Mouse (Mus musculus) hindlimb bud, embryonic 11.5 days (tissue): Measurements from ENCODE around the gene Pde2a.

ENCODE experiments used
- DNase-seq: peaks from one replicate; pipeline ENCODE4 v3.0.0-alpha.2; 2012; ENCODE audit warnings: low read depth, low spot score; ENCODE audit errors: extremely low spot score

Gene Pde2a

DNA sequence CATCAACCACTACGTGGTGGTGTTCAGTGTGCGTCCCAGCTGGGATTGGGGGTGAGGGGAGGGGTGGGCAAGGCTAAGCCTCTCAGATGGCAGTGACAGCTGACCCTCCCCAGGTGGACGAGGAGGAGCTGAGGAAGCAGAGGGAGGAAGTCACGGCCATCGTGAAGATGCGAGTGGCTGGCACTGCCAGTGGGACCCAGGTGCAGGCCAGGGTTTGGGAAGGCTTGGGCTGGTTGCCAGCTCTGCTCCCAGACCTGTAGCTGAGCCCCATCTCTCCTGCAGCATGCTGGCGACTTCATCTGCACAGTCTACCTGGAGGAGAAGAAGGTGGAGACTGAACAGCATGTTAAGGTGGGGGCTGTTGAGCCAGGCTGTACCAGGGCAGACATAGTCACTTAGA, 20.0 kb upstream of the Pde2a start:
- no peak for DNase-seq

DNA sequence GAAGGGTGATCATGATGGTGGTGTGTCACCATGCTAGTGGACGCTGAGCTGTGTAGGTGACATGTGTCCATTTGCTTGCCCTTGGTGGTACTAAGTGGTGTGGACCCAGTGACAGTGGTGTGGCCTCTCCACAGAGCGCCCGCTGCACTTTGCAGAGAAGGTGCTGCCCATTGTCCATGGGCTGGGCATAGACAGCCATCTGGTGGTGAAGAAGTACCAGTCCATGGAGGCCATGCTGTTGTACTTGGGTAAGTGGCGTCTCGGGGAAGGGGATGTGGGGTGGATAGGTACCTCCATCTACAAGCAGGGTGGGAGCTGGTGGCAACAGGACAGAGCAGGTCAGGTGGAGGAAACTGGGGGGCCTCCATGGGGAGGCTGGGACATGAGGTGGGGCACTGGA, 17.7 kb upstream of the Pde2a start:
- DNase-seq = no peak

DNA sequence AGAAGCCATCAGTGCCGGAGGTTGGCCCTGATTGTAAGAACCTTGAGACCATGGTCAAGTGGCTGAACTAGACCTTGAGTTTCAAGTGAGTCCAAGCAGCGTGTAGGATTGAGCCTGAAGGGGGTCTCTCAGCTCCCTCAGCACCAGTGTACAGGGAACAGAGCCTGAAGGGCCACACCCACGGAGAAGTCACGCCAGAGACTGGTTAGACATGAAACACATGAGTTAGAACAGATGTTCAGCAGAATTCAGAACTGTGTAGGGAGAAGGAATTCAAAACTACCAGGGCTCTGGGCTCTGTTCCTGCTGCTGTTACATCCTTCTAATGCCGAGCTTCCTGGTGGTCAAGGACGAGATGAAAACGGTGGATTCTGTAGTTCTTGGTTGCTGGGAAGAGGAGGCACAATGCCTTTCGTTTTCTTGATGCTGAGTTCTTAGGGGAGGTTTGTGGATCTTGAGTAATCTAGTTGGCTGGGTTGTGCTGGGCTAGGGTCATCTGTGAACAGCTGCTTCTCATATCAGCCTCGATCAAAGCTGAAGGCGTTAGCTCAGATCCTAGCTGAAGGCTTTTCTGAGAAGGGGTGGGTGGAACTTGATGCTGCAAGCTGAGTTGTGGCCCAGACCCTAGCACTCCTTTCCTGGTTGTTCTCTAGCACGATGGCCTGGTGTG, 11.1 kb upstream of the Pde2a start, which contains the start of gene Gm45837:
Gm45837 (plus strand) TSS at position 620 of the 670 bp plus-strand sequence.
- no peak for DNase-seq

DNA sequence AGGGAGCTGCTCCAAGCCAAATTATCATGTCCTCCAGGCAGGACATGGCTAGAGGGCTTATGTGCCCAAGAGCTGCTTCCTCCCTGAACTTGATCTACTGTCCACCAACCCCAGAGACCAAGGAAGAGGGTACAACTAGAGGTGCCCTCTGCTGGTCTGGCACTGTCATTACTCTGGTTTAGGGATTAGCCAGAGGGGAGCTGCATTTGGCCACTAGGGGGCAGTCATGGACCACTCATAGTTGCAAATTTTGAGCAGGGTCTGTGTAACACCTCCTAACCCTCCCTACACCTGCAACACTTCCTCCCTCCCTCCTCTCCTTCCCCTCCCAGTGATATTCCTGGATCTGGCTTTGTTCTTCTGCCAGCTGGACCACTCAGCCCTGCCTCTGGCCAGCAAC, 8.7 kb upstream of the Pde2a start:
- DNase-seq = peak; percentile 80

DNA sequence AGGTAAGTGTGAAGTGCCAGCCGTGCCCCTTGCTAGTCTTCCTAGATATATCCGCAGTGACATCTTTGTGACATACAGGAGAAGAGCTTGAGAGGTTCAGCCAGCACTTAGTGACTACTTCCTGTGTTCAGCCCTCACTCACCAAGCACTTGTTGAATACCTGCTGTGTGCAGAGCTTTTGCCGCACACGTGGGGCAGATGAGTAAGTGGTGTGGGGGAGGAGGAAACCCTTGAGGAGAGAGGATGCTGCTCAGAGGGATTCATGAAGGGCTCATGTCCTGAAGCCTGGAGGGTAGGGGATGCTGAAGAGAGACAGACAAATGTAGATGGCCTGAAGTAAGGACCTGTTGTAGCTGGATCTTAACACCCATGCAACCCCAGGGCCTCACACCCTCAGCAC, 7.3 kb upstream of the Pde2a start:
- DNase-seq = no peak

DNA sequence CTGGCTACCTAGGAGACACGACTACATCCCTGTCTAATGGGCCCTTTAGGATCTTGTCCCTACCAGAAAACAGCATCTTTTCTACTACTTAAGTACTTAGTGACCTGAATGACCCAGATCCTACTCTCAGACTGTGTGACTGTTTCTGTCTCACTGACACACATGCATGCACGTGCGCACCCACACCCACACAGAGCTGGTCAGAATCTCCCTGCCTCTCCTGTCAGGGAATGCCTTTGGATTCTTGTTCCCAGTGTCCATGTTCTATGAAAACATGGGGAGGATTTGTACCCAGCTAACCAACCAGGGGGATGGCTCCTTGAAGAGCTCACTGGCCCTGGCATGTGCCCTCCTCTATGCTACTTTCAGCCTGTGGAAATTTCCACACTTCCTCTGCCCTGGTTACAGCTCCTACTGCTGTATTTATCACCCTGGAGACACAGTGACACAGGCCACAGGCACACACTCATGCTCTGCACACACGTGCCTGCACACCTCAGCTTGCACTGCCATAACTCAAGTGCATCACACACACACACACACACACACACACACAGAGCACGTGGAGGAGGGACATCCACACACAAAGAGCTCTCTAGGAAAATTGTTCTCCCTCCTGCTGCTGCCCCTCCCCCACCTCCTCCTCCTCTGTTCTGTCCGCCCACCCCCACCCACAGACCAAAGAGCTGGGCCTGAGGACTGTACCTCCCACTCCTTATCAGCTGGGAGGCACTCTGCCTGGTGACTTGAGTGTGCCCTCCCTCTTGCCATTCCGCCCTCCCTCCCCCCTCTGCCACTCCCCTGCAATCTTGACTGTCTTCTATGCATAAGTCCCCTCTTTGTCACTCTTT, 6.6 kb upstream of the Pde2a start:
- no peak for DNase-seq

DNA sequence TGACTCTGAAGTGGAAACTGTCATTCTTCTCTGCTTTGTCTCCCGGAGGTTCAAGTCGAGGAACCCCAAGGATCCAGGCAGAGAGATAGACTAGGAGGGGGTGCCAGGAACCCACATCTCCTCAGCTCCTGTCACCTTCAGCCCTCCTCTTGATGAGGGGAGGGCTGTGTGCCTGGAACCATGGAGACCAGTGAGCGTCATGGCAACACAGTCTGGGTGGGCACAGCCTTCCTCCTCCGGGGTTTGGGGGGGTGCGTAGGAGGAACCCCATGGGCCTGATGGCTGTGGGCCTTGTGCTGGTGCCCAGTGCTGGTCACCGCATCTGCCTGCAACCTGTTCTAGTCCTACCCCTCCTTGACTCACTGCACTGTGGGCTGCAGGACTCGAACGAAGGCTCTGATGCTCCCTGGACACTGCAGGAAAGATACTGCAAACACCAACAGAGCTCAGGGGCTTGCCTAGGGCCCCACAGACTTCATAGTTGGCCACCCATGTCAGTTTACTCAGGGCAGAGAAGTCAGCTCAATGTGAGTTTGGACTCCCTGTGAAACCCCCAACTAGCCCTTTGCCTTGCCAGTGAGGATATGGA, 5.9 kb upstream of the Pde2a start:
- DNase-seq = no peak

DNA sequence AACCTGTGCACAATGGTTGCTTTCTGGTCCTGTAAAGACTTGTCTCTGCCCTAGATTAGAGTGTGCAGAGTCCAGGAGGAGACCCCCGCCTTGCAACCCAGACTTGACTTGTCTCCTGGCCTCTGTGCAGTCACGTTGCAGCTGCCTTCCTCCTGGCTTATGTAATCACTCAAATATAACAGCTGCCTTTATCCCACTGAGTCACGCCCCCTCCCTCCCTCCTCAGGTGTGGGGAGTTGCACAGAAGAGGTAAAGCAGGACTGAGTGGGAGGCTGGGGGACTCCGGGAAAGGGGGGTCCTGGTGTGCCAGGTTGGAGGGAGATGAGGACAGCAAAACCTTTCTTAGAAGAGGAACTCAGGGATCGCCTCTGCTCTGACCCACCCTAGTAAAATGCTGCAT, 5.1 kb upstream of the Pde2a start:
- DNase-seq = no peak

DNA sequence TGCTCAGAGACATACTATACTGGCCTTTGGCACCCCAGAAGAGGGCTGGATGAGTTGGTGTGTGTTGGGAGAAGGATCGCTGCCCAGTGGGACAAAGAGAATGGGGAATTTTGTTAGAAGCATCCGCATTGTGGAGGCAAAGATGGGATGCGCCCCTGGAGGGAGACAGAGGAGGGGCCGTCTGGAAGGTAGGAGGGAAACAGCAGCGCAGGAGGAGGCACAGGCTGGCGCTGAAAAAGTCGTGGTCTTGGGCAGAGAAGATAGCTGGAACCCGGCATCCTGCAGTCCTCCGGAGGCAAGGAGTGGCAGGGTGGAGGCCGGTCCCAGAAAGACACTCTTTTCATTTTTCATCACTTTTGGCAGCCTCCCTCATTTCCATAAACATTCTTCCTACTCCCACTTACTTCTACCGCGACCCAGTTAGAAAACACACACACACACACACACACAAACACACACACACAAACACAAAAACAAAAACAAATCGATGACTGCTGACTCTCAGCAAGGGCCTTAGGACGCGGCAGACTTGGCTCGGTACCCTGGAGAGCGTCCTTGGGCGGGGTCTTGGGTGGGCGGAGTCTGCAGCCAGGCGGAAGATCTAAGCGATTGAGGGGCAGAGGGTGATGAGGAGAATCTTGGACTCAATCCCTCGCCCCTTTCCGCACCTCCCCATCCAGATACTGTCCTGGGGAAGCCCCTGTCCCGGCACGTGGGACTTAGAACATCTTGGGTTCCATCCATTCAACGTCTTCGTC, 2.3 kb upstream of the Pde2a start:
- DNase-seq = no peak

DNA sequence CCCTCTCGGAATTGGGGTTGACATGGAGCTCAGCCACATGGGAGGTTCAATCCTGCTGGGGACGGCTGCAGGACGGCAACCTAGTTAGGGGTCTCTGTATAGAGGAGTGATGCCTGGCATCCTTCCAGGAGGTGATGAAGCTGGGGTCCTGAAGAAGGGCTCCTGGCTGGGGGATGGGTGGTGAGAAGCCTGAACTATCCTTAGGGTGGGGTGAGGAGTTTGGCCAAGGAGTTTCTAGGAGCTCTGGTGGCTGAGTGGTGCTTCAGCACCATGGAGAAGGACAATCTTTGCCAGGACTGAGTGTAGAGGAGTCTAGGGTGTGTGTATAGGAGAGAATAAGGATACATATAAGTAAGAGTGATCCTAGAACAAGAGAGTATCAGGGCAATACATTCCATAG, 578 bp downstream of the Pde2a start:
- DNase-seq = peak; percentile 30

DNA sequence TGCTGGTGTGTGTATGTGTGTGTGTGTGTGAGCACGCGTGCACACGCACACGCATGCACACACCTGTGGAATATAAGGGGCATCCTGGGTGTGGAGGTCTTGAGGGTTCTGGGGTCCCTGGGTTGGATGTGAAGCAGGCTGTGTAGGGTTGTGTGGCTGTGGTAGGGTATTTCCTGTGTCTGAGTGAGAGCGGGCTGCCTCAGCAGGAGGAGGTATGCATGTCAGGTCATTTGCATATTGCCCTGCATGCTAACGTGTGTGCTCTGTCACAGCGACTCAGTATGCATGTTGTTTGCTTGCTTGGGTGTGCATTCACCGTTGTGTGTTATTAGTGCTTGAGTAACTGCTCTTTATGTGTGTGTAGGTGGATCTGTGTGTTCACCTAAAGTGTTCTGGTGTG, 1.2 kb downstream of the Pde2a start:
- no peak for DNase-seq

DNA sequence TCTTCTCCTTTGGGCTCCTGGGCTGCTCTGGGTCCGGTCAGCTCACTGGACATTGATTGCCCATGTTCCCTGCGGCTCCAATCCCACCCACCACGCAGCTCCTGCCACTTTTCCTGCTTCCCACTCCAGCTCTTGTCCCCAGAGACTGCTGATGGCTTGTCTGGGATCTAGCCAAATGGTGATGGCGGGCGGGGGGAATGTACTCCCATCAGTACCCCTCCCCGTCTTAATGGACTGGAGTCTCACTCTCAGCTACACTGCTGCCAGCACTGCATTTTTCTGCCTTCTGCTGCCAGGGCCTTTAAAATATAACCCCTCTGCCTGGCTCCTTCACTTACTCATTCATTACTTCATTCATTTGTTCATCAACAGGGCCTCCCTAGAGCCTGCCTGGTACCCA, 2.5 kb downstream of the Pde2a start:
- DNase-seq = no peak

DNA sequence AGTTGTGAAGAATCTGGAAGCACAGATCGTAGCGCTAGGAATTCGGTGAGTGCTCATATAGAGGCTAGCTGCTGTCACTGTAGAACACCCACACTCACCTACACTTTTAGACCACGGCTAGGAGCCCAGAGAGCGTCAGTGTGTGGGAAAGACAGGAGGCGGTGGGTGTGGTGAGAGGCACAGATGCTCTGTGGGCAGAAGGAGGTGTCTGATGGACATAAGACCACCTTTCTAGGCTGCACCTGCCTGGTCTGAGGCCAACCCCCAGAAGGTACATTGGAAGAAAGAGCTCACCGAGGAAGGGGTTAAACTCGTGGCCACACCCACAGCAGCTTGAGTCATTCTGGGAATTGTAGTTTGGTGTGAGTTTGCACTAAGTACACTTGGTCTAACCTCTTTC, 5.2 kb downstream of the Pde2a start:
- no peak for DNase-seq

DNA sequence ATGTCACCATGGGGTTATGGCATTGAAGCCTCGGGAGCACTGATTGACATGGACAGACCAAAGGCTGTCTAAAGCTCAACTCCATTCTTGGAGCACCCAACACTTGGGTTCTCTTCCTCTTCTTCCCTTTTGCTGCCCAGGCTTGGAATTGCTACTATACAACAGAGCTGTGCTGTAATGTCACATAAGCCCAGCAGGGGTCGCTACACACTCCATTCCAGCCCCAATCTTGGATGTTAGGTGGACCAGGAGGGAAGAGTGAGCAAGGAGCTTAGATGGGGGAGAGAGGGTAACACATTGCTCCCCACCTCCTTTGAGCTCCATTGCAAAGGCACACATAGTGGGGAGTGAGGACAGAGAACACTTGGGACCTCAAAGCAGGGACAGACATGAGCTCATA, 6.2 kb downstream of the Pde2a start:
- no peak for DNase-seq

DNA sequence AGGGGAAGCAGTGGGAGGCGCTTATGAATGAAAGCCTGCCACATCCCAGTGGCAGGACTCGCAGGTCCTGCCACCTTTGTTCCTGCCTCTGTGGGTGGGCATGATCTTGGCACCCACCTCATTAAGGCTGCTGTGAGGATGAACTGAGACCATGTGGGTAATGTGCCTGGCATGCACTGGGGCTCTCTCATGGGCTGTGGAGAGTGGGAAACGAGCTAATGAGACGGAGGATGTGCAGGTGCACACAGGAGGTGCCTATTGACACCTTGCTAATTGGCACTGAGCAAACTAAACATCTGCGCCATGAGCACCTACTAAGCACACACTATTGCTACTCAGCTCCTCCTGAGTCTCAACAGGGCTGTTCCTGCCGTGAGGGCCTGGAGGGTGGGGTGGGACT, 13.5 kb downstream of the Pde2a start:
- no peak for DNase-seq

DNA sequence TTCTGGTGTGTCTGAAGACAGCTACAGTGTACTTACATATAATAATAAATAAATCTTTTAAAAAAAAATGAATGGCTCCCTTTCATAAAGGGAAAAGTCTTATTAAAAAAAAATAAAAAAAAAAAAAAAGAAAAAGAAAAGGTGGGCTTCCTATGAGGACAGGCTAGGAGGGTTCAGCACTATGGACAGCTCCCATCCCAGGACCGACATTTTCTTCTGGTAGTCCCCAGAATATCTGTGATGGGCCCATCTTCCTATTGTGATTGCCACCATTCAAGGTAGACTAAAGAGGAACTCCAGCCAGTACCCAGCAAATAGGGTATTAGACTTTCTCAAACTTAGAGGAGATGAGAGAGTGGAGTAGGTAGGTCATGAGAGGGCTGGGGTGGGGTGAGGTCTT, 16.4 kb downstream of the Pde2a start:
- no peak for DNase-seq

DNA sequence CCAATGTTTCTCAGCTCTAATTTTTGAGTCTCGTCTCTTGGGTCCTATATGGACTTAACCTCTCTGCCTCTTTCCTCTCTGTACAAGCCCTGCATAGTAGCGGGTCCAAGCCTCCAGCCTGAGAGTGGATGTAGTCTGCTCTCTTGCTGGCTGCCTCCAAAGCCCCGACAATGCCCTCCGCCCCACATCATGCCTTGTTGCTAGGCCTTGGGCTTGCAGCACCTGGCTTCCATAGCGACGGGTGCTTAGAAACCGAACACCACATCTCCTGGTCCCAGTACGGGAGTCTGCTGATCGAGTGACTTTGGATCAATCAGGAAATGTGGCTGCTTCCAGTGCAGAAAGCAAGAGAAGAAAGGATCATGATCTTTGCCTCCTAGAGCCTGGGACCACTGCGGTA, 21.6 kb downstream of the Pde2a start:
- no peak for DNase-seq

DNA sequence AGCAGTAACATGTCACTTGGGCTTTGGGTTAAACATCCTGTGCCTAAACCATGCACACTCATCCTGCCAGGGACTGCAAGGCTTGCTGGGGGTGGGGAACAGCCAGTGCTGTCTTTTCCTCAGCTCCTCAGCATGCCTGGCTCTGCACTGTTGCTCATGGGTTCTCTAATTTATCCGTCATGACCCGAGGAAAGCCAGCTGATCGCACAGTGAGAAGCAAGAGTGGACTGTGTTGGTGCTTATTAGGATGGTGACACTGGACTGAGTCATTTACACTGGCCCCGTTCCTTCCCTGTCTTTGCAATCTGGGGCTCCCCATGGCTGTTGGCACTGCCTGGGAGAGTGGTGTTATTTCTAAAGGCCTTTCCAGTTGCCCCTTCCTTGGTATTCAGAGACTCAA, 22.7 kb downstream of the Pde2a start:
- DNase-seq = no peak

DNA sequence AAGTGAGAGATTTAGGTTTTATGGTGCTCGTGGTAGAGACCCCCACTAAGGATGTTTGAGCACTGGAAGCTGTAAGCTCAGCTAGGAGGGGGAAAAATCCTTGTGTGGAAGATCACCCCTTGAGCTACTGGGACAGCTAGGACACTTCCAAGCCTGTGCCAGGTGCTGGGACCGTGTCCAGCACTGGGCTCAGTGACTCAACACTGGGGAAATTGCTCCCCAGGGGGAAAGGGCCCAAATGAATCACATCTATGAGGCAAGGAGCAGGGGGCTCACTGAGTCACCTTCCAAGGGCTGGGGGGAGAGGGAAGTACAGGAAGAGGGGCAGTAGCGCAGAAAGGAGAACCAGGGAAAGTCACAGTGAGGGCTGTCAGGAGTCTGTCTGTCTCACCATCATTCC, 28.4 kb downstream of the Pde2a start:
- no peak for DNase-seq

DNA sequence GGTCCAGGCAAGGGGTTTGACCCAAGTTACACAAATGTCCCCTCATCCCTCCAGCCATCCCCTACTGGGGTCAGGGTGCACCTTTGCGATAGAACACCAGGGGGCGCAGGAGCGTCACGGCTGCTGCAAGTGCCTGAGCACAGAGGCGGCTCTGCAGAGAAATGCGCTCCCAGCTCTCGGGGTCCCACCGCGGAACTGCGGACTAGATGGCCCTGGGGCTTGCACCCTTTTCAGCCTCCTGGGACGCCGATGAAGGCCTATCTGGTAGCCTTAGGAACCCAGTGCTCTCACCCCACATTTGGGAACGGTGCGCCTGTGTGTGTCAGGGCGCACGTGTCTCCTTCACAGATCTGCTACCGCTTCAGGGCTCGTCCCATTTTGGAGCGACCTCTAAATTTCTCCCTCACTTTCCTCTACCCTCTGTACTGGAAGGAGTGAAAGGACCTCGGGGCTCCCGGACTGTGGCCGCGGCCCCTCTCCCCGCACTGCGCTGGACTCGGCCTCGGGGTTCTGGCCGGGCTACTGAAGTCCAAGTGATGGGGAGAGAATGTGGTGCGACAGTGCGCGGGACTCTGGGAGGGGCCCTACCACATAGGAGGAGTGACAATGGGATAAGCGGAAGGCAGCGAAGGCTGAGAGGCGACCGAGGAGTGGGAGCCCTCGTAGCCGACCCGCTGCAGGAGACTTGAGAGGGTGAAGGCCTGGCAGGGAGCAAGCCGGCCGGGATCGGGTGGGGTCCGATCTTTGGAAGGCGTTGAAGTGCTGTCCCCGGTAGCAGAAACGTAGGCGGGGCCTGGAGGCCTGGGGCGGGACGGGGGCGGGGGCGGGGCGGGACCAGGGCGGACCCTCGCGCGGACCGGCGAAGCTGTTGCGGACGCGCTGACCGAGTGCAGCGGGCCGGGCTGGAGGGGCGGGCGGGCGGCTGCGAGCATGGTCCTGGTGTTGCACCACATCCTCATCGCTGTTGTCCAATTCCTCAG, 29.2 kb downstream of the Pde2a start:
- peak; percentile 50 for DNase-seq
